Mouse (Mus musculus): Measurements from ENCODE around the gene Tmem147.

DNA sequence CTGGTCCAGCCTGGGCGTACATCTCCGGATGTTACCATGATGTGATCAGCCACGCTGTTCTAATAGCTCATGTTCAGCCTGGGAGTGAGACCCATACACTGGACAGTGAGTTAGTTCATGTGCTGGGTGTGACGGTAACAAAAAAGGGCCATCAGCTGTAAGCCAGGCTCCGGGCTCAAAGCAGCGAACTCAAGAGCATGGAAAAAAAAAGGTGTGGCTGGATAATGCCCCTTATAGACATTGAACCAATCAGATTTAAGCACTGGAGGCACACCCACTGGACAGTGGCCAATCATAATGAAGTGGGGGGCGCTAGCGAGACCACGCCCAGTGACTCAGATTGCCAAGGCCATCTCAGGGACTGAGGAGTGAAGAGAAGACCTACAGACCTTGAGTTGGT, 30.8 kb downstream of the Tmem147 start, which contains the start of gene 2200002J24Rik:
- TF ChIP-seq CTCF (conservative IDR thresholded peaks at IDR 0.05; ENCODE audit: low read length) = no peak
- no peak for TF ChIP-seq POU5F1 (IDR thresholded peaks at IDR 0.05; ENCODE audit: borderline replicate concordance, low read length)
